Mouse (Mus musculus) midbrain, embryonic 11.5 days (tissue): Measurements from ENCODE around the gene 5530401A14Rik. TPM values are rescaled to one million over a fixed set of nuclear protein-coding genes. Genes with fewer than 3 reads are reported as not detected.
A peak's percentile ranks its signal among the peaks of the same experiment; 100 is the strongest.

Experiments used
- ATAC-seq: fragments of 200-750 bp; cut with Nextera tagmentation; 2 replicates; pipeline ENCODE4 v1.8.0; 2017; ENCODE audit warnings: moderate TSS enrichment, moderate library complexity; ENCODE audit not compliant: low FRiP score
- DNase-seq: peaks from one replicate; pipeline ENCODE4 v3.0.0; 2015; ENCODE audit warnings: low spot score; ENCODE audit errors: missing footprints
- H3K27ac ChIP-seq: fragments of 300-500 bp; sonication (generic); 2 replicates; pipeline ENCODE4 v1.5.1; 2014; ENCODE audit warnings: low read depth, low read length
- H3K27me3 ChIP-seq: fragments of 300-500 bp; sonication (generic); 2 replicates; pipeline ENCODE4 v1.6.1; 2014; ENCODE audit warnings: mild to moderate bottlenecking, low read length, moderate library complexity, mixed read lengths; ENCODE audit not compliant: control insufficient read depth, insufficient read depth
- H3K36me3 ChIP-seq: fragments of 300-500 bp; sonication (generic); 2 replicates; pipeline ENCODE4 v1.6.1; 2014; ENCODE audit warnings: mild to moderate bottlenecking, low read length, moderate library complexity, mixed read lengths; ENCODE audit not compliant: control insufficient read depth, insufficient read depth
- H3K4me1 ChIP-seq: fragments of 300-500 bp; sonication (generic); 2 replicates; pipeline ENCODE4 v1.6.1; 2014; ENCODE audit warnings: low read length; ENCODE audit not compliant: control insufficient read depth, insufficient read depth
- H3K4me2 ChIP-seq: fragments of 300-500 bp; sonication (generic); 2 replicates; pipeline ENCODE4 v1.6.1; 2014; ENCODE audit warnings: mild to moderate bottlenecking, moderate library complexity
- H3K4me3 ChIP-seq: fragments of 300-500 bp; sonication (generic); 2 replicates; pipeline ENCODE4 v1.5.1; 2014; ENCODE audit warnings: low read depth, low read length
- H3K9ac ChIP-seq: fragments of 300-500 bp; sonication (generic); 2 replicates; pipeline ENCODE4 v1.6.1; 2014; ENCODE audit warnings: low read length
- H3K9me3 ChIP-seq: fragments of 300-500 bp; sonication (generic); 2 replicates; pipeline ENCODE4 v1.6.1; 2016; ENCODE audit warnings: low read length; ENCODE audit not compliant: control insufficient read depth
- WGBS: fragments of 180-500 bp; shearing (Covaris S2); extraction: QIAGEN DNeasy Blood & Tissue Kit; methylation state at CpG from one replicate; pipeline ENCODE4 v1.1.7; 2014; 5-methylcytosine and 5-hydroxymethylcytosine counted together
- polyA plus RNA-seq: library from polyadenylated mRNA; unstranded; fragments of >200 nt; fragmentation: Nextera tagmentation; extraction: Ambion mirVana; gene quantifications from 2 replicates; pipeline ENCODE4 v1.2.1, GENCODE M21; 2014

The 5530401A14Rik gene
- polyA plus RNA-seq, 1 experiment from 2014 or later, result 0.14 TPM

GRCm38 (mm10) chr11:81915501-81915900, 55.0 kb downstream of the 5530401A14Rik start:
- H3K4me1 ChIP-seq, result no peaks in the 10 kb centered on the region
- ATAC-seq (no peak), DNase-seq (no peak)
- H3K4me3 ChIP-seq, result no peak overlapping the region
- H3K27me3 ChIP-seq, result no peaks in the 10 kb centered on the region
- WGBS, result 74% methylated on average over 6 of the region's 6 CpGs
- H3K9ac ChIP-seq, result no peak overlapping the region
- no peaks in the 10 kb centered on the region for H3K36me3 ChIP-seq
- H3K4me2 ChIP-seq, result no peak overlapping the region
- H3K27ac ChIP-seq, result no peak overlapping the region
- H3K9me3 ChIP-seq, result no peaks in the 10 kb centered on the region

- Histone ChIP-seq H3K36me3 (no peaks in the 10 kb centered on the region), H3K9me3 (no peaks in the 10 kb centered on the region), H3K27me3 (no peaks in the 10 kb centered on the region), H3K4me2 (no peak overlapping the region), H3K4me1 (no peaks in the 10 kb centered on the region), H3K27ac (no peak overlapping the region), H3K9ac (no peak overlapping the region), H3K4me3 (no peak overlapping the region)
- DNase-seq, result no peak
- WGBS, result 91% methylated on average over 2 of the region's 2 CpGs
- no peak for ATAC-seq
These were observed 62.6 kb downstream of the 5530401A14Rik start for GRCm38 (mm10) chr11:81923096-81923495.

GRCm38 (mm10) chr11:81923626-81924025, 63.2 kb downstream of the 5530401A14Rik start:
- Histone ChIP-seq H3K9ac (no peak overlapping the region), H3K4me2 (no peak overlapping the region), H3K36me3 (no peaks in the 10 kb centered on the region), H3K27me3 (no peaks in the 10 kb centered on the region), H3K4me3 (no peak overlapping the region), H3K9me3 (no peaks in the 10 kb centered on the region), H3K27ac (no peak overlapping the region), H3K4me1 (no peaks in the 10 kb centered on the region)
- DNase-seq (no peak), ATAC-seq (no peak)
- WGBS, result 88% methylated on average over 4 of the region's 4 CpGs

GRCm38 (mm10) chr11:81926393-81926792, 65.9 kb downstream of the 5530401A14Rik start:
- Histone ChIP-seq H3K27ac (no peak overlapping the region), H3K36me3 (no peaks in the 10 kb centered on the region), H3K27me3 (no peaks in the 10 kb centered on the region), H3K9ac (no peak overlapping the region), H3K4me2 (no peak overlapping the region), H3K9me3 (no peaks in the 10 kb centered on the region), H3K4me3 (no peak overlapping the region), H3K4me1 (no peaks in the 10 kb centered on the region)
- DNase-seq (no peak), ATAC-seq (peak; percentile 62; the same call in 1 of the 2 replicates)

GRCm38 (mm10) chr11:81937516-81937915, 77.0 kb downstream of the 5530401A14Rik start:
- no peaks in the 10 kb centered on the region for H3K9me3 ChIP-seq
- 71% methylated on average over 1 of the region's 1 CpGs for WGBS
- no peak overlapping the region for H3K4me2 ChIP-seq
- H3K27ac ChIP-seq, result no peak overlapping the region
- ATAC-seq, result no peak
- no peak overlapping the region for H3K4me3 ChIP-seq
- H3K36me3 ChIP-seq, result no peaks in the 10 kb centered on the region
- DNase-seq, result no peak
- H3K9ac ChIP-seq, result no peak overlapping the region
- H3K4me1 ChIP-seq, result no peaks in the 10 kb centered on the region
- no peaks in the 10 kb centered on the region for H3K27me3 ChIP-seq

GRCm38 (mm10) chr11:81940988-81941387, 80.5 kb downstream of the 5530401A14Rik start:
- no peaks in the 10 kb centered on the region for H3K36me3 ChIP-seq
- WGBS, result 33% methylated on average over 1 of the region's 1 CpGs
- H3K9me3 ChIP-seq, result no peaks in the 10 kb centered on the region
- no peak overlapping the region for H3K4me2 ChIP-seq
- H3K27ac ChIP-seq, result no peak overlapping the region
- H3K4me3 ChIP-seq, result no peak overlapping the region
- H3K9ac ChIP-seq, result no peak overlapping the region
- ATAC-seq (no peak), DNase-seq (no peak)
- no peaks in the 10 kb centered on the region for H3K27me3 ChIP-seq
- no peaks in the 10 kb centered on the region for H3K4me1 ChIP-seq

- H3K27me3 ChIP-seq, result no peaks in the 10 kb centered on the region
- H3K36me3 ChIP-seq, result no peaks in the 10 kb centered on the region
- ATAC-seq (no peak), DNase-seq (no peak)
- H3K4me3 ChIP-seq, result no peak overlapping the region
- 93% methylated on average over 1 of the region's 1 CpGs for WGBS
- H3K4me2 ChIP-seq, result no peak overlapping the region
- no peaks in the 10 kb centered on the region for H3K9me3 ChIP-seq
- H3K4me1 ChIP-seq, result no peaks in the 10 kb centered on the region
- no peak overlapping the region for H3K27ac ChIP-seq
- no peak overlapping the region for H3K9ac ChIP-seq
These were observed 81.7 kb downstream of the 5530401A14Rik start for GRCm38 (mm10) chr11:81942167-81942566.

Other genes starting within 250 kb of the 5530401A14Rik start
- 1.6 TPM in 2 replicates for gene Asic2, start 107.8 kb downstream of the 5530401A14Rik start, polyA plus RNA-seq
- 0.96 and 1.1 TPM in 2 replicates for gene Ccl2, start 174.9 kb downstream of the 5530401A14Rik start, polyA plus RNA-seq
- not detected in 2 replicates for gene Gm17268, start 177.9 kb downstream of the 5530401A14Rik start, polyA plus RNA-seq
- 0.18 and 0.55 TPM in 2 replicates for gene Ccl7, start 185.0 kb downstream of the 5530401A14Rik start, polyA plus RNA-seq
- not detected in 2 replicates for gene Ccl11, start 197.2 kb downstream of the 5530401A14Rik start, polyA plus RNA-seq
- 1.0 and 1.9 TPM in 2 replicates for gene Ccl12, start 241.2 kb downstream of the 5530401A14Rik start, polyA plus RNA-seq